Mouse (Mus musculus): Measurements from ENCODE around the gene Mtfr2.

Mtfr2 gene

GRCm38 (mm10) chr10:20379071-20379735 lies 31.6 kb downstream of the Mtfr2 start:
- DNase-seq (ENCODE audit: extremely low spot score): no peak

DNA sequence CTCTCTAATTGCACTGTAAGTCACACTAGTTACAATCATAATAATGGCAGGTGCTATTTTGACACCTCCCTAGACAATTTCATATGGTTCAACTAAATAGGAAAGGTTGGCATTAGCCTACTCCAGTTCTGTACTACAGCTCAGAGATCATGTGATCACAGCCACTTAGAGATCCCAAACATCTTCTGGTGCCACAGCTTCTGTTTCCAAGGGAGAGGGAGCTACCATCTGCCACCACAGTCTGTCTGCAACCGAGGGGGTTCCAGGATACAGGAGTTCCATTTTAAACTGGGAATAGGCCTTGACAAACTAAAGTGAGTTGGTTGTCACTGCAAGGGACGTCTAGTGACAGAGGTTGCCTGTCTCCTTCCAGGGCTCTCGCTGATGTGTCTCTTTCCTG lies 33.2 kb downstream of the Mtfr2 start:
- no peak for DNase-seq (ENCODE audit: extremely low spot score)

DNA sequence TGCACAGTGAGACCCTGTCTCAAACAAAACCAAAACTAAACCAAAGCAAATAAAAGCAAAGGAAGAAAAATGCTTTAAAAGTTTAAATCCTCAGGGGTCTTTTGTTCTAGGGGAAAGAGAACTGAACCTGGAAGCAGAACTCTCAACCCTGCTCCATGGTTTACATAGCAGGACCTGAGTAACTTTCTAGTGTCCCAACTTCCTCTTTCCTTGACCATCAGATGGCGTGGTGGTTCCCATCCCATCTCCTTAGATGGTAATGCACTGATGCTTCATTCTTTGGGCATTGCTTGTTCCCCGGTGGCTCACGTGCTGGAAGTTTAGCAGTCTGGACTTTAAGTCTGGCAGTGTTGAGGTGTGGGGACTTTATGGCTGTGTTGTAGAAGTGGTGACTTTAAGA lies 33.8 kb downstream of the Mtfr2 start:
- no peak for DNase-seq (ENCODE audit: extremely low spot score)

GRCm38 (mm10) chr10:20382807-20383419 lies 35.3 kb downstream of the Mtfr2 start:
- DNase-seq (ENCODE audit: extremely low spot score): no peak

DNA sequence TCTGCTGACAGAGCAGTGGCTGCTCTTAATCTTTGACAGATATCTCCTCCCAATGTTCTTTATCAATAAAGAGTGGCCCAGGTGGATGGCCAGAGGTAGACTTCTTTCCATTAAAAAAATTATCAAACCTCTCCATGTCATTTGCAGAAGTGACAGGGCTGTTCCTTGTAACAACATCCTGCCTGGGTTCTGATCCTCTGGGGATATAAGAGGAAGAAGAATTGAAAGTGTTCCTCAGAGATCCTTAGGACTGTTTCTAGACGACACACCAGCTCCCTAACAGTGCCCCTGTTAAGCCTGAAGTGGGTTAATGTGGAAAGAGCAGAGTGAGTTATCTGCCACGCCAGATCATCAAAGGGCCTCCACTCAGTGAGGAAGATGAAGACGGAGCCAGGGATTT lies 43.0 kb downstream of the Mtfr2 start:
- DNase-seq (ENCODE audit: extremely low spot score): no peak

GRCm38 (mm10) chr10:20394815-20395214 lies 47.2 kb downstream of the Mtfr2 start:
- no peak for DNase-seq (ENCODE audit: extremely low spot score)

- DNase-seq (ENCODE audit: extremely low spot score): no peak
Observed at GRCm38 (mm10) chr10:20395778-20396177, 48.2 kb downstream of the Mtfr2 start.

DNA sequence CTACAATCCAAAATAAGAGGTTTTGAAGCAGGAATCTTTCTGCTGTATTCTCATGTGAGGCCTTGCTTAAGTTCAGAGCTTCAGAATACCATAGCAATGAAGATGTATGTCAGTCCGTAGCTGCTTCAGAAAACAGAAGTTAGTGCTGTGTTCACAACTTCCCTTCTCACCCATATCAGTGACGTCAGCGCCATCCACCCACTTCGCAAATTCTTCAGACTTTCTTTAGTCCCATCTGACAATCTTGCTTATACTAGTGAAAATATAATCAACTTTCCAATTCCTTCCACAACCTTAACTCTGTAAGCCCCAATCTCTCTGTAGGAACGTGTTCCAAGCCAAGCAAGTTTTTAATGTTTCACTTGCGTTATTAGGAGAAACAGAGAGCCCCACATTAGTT lies 50.7 kb downstream of the Mtfr2 start:
- DNase-seq (ENCODE audit: extremely low spot score): no peak

DNA sequence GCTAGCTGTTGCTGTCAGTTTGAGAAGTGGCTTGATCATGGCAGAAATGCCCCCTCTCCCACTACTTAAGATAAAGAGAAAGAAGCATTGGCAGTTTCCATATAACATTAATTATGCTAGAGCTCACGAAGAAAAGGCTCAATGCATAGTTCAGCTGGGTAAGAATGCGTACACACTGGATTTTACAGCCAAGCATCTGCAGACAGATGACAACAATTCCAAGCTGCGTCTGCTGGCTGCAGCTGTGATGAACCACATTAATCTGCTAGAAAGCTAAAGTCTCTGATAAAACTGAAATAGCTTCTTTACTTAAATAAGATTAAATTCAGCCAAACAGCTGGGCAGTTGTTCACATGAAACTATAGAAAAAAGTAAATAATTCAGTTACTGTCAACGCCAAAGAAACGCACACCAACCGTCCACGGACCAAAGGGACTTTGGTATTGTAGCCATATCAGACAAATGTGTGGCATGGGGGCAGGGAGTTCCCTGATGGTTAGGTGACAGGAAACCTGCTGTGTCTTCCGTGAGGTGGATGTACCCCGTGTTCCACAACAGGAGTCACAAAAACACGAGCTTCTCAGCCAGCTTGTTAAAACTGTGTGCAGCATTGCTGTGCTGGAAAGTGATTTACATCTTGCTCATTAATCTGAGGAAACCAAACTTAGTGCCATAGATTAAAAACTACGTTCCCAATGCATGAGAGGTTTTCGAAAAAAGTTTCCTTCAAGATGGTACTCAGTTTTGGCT lies 51.2 kb downstream of the Mtfr2 start:
- DNase-seq (ENCODE audit: extremely low spot score): no peak

DNA sequence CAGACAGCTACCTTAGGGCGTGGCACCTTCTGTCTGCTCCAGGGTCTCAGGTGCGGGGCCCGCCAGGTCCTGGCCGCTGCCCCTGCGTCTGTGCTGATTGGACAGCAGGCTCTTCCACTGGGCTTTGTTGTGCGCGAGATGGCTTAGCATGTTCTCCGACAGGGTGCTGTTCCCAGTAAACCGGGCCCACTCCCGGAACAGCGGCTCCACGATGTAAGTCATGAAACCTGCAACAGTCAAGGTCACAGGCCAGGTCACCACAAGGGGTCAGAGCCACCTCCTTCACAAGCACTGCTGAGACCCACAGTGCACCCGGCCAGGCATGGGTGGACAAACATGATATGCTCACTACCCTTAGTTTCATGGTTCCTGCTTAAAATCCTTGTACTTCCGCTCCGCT lies 52.8 kb downstream of the Mtfr2 start:
- DNase-seq (ENCODE audit: extremely low spot score): no peak

DNA sequence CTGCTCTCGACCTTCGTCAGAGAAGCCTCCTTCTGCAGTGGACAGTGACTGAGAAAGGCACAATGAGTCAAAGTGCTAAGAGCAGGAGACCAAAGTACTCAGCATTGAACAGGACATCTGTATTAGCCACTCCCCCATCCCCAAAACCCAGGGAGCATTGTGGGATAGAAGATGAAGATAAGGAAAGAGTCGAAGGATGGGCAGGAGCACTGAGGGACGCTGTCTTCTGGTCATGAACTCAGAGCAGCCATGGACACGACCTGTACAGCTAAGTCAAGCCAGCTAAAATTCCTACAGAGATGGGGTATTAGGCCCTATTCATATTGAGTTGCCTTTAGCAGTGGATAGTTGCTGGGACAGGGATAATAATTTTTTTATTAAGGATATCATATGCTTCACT lies 55.4 kb downstream of the Mtfr2 start:
- DNase-seq (ENCODE audit: extremely low spot score): no peak

DNA sequence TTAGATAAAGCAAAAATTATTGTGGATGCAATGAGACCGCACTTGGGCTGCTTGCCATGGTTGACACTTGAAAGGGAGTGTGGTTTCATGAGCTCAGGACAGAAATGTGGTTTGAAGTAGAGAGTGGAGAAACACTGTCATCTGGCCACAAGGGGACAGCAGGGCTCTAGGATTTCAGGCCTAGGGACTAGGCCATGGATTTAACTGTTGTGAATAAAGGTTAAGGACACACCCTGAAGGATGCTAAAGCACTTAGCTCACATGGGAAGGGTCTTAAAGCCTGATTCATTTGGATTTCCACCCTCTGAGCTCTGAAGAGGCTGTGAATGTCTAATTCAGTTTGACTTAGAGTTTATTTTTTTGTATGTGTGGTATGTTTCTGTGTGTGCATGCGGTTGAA lies 57.9 kb downstream of the Mtfr2 start:
- DNase-seq (ENCODE audit: extremely low spot score): peak; percentile 27

- no peak for DNase-seq (ENCODE audit: extremely low spot score)
Observed at GRCm38 (mm10) chr10:20408336-20408735, 60.8 kb downstream of the Mtfr2 start.

DNA sequence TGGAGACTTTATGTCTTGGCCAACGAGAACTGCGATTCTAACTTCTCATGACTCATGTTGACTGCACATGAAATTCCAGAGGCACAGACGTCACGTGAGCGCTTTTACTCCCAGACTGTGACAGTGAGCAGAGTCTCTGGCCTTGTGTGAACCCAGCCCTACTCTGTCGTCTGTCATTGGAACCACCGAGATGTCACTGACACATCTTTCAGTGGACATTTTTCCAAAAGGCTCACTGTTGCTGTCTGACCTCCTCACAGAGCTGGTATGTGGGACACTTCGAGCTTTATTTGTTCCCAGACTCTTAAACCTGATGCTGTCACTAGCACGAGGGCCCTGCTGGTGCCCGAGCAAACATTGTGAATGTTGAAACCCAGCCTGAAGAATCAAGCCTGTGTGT lies 61.6 kb downstream of the Mtfr2 start:
- no peak for DNase-seq (ENCODE audit: extremely low spot score)
